Mouse (Mus musculus) kidney, adult 2 months (tissue): ENCODE data around the gene C1qbp.

Experiments
- CTCF ChIP-seq: fragments of 200-500 bp; conservative IDR thresholded peaks from 2 replicates; pipeline ENCODE4 v1.5.1; 2011; ENCODE audit warnings: low read depth, mild to moderate bottlenecking, control low read depth, low read length, moderate library complexity, mixed read lengths; ENCODE audit not compliant: insufficient read depth, insufficient read length
- POLR2A ChIP-seq: fragments of 200-500 bp; IDR thresholded peaks from one replicate; pipeline ENCODE4 v1.6.1; 2011; ENCODE audit warnings: low read depth, low read length, control low read depth

- TF ChIP-seq CTCF, result no peak; the same call in 1 of the 2 replicates
- no peak for TF ChIP-seq POLR2A
These were observed 29.9 kb upstream of the C1qbp start for GRCm38 (mm10) chr11:71012743-71013142.
